Mouse (Mus musculus): ENCODE measurements around the gene Tmem82. TPM values are rescaled to one million over a fixed set of nuclear protein-coding genes. Genes with fewer than 3 reads are reported as not detected.
A peak's percentile ranks its signal among the peaks of the same experiment; 100 is the strongest.
"Not testable (repeated sequence)": the region's sequence is repeated elsewhere in the genome, so short reads cannot be mapped to it uniquely, and the experiment has no call there.

Tmem82 gene
- total RNA-seq, 2 experiments from 2014 or later = 1.1 to 2.8 TPM

GRCm38 (mm10) chr4:141578833-141579232 is 39.6 kb downstream of the Tmem82 start:
- DNase-seq (ENCODE audit: low spot score in 2 of 2) = no peak

DNA sequence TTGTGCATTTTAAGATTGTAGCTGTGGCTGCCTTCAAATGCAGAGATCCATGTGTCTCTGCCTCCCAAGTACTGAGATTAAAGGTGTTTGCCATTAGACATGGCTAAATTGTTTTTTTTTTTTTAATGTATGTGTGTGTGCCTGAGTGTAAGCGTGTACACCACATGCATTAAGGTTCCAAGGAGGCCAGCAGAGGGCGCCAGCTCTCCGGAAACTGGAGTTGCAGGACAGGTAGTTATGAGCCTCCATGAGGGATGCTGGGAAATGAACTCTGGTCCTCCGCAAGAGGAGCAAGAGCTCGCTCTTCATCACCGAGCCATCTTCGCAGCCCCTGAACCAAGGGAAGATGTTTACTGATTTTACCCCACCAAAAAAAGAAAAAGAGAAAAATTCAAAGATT is 41.6 kb downstream of the Tmem82 start:
- no peak for DNase-seq (ENCODE audit: low spot score in 2 of 2)

- no peak for DNase-seq (ENCODE audit: low spot score in 2 of 2)
These were observed 42.0 kb downstream of the Tmem82 start for GRCm38 (mm10) chr4:141576404-141576803.

GRCm38 (mm10) chr4:141574789-141575702 is 43.4 kb downstream of the Tmem82 start:
- peak; percentile 94 to 95 for DNase-seq (ENCODE audit: low spot score in 2 of 2)

GRCm38 (mm10) chr4:141573359-141573966 is 45.0 kb downstream of the Tmem82 start:
- peak in 1 of 2 experiments; percentile 72 for DNase-seq (ENCODE audit: low spot score in 2 of 2)

DNA sequence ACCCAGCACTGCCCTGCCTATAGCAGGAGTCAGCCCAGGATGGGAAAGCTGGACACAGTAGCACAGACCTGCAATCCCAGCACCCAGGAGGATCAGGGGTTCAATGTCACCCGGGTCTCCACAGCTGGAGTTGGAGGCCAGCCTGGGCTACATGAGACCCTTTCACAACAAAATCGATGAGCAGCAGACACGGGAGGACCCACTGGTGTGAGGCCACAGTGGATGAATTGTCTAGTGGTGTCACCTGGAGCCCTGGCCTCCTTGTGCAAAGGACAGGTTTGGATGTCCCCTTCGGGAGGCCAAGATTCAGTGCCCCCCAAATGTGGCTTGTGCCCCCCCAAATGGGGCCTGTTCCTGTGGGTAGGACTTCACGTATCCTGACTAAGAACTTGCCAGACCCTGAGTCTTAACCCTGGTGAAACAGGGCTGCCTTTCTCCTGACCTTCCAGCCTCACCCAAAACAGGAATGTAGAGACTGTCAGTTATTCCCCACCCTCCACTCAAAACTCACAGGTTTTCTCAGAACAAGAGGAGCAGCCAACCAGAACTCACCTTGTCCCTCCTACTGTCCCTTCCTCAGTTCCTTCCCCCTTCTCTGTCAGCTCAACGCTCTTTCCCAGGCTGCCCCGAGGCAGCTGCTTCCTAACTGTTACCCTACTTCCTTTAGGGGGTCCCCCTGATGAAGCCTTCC is 45.6 kb downstream of the Tmem82 start:
- no peak for DNase-seq (ENCODE audit: low spot score in 2 of 2)

DNA sequence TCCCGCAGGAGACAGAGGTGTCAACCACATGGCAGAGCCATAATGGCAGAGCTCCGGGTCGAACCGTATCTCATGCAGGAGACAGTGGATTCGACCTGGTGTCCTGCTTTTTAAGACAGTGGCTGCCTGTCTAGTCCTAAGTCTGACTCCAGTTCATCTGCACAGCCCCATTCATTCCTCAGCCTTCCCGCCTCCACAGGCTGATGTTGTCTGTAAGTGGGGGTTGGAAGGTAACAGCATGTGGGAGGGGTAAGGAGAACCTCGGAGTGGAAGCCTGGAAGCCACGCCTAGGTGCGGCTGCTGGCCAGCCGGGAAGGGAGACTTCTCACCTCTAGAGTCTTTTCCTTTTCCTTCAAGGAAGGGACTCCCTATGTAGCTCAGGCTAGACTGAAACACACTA is 46.5 kb downstream of the Tmem82 start:
- no peak for DNase-seq (ENCODE audit: low spot score in 2 of 2)

GRCm38 (mm10) chr4:141571337-141571739 is 47.1 kb downstream of the Tmem82 start:
- DNase-seq (ENCODE audit: low spot score in 2 of 2) = peak in 1 of 2 experiments; percentile 55

GRCm38 (mm10) chr4:141570821-141571220 is 47.6 kb downstream of the Tmem82 start:
- DNase-seq (ENCODE audit: low spot score in 2 of 2) = no peak

DNA sequence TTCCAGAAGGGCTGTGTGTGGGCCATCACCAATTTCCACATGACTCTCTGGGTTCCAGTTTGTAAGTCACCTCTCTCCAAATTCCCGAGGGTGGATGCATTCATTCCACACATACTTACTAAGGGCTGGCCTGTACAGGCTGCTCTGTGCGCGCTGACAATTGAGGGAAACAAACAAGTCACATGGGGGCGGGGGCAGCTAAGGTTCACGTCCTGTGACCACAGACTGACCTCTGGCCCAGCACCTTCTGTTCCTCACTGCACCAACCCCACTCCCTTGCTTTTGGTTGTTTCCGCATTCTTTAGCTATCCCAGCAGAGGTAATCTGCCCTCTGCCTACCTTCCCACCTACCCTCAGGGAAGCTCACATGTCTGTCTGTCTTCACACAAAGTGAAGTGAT is 48.4 kb downstream of the Tmem82 start:
- DNase-seq (ENCODE audit: low spot score in 2 of 2) = no peak

DNA sequence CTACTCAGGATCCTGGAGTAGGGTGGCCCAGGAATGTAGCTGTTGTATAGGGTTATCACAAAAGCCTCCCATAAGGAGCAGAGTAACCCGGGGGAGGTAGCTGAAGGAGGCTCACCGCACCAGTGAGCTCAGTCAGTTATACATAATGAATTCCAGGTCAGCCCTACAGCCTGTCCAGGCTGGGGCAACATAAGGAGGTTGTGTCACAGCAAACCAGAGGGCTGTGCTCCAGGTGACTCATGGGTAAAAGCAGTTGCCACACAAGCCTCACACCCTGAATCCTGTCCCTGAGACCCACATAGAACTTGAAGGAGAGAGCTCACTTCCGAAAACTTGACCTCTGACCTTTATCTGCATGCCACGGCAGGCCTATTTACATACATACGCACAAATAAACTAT is 49.5 kb downstream of the Tmem82 start:
- DNase-seq (ENCODE audit: low spot score in 2 of 2) = no peak

DNA sequence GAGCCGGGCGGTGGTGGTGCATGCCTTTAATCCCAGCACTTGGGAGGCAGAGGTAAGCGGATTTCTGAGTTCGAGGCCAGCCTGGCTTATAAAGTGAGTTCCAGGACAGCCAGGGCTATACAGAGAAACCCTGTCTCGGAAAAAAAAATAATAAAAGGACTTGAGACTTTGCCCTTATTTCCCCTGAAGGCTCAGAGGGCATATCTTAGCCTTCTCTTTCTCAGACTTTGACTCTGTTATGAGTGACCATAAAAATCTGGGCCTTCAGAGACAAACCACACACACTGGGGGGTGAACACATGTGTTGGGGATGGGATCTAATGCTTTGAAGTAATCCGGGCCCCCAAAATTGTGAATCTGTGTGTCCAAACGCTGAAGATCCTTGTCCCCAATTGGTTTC is 51.3 kb downstream of the Tmem82 start:
- not testable (repeated sequence) for DNase-seq (ENCODE audit: low spot score in 2 of 2)

DNA sequence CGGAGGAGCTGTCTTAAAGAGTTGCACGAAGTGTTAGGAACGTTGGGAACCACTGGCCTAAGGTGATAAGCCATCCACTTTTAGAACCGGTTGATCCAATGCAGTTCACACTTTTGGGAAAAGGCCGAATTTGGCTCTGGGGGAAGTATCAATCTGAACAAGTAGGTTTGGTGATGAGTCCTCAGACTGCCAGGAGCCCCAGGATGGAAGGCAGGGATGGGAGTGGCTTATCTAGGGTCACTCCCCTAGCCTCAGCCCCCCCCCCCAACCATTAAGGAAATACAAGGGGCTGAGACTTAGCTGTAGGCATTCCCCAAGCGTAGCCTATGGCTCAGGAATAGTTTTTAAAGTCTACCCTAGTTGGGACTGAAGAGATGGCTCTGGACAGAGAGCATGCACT is 52.2 kb downstream of the Tmem82 start:
- no peak for DNase-seq (ENCODE audit: low spot score in 2 of 2)

GRCm38 (mm10) chr4:141565325-141565724 is 53.1 kb downstream of the Tmem82 start:
- DNase-seq (ENCODE audit: low spot score in 2 of 2) = no peak

- DNase-seq (ENCODE audit: low spot score in 2 of 2) = no peak
These were observed 53.8 kb downstream of the Tmem82 start for GRCm38 (mm10) chr4:141564660-141565059.

- DNase-seq (ENCODE audit: low spot score in 2 of 2) = no peak
These were observed 54.2 kb downstream of the Tmem82 start for GRCm38 (mm10) chr4:141564209-141564608.

Other genes starting within 250 kb of the Tmem82 start
- gene Clcnka, start 219.9 kb downstream of the Tmem82 start, total RNA-seq (2021) = not detected
- not detected for gene Clcnkb, start 202.6 kb downstream of the Tmem82 start, total RNA-seq (2021)
- gene Hspb7, start 197.9 kb downstream of the Tmem82 start, total RNA-seq (2021) = under 1 TPM; 0.20 to 0.86 TPM
- gene Srarp, start 182.5 kb downstream of the Tmem82 start, total RNA-seq (2021) = under 1 TPM in 1 of 2 experiments, not detected in 1; 0.35 TPM
- gene Zbtb17, start 174.0 kb downstream of the Tmem82 start, total RNA-seq (2021) = 10 to 100 TPM; 18.6 to 20.5 TPM
- 10 to 100 TPM; 49.4 to 53.7 TPM for gene Spen, start 80.0 kb downstream of the Tmem82 start, total RNA-seq (2021)
- gene Fblim1, start 12.5 kb downstream of the Tmem82 start, total RNA-seq (2021) = 10 to 100 TPM in 1 of 2 experiments, 1 to 10 TPM in 1; 6.8 to 13.0 TPM
- 10 to 100 TPM in 1 of 2 experiments, 1 to 10 TPM in 1; 3.5 to 10.3 TPM for gene Slc25a34, start 5.2 kb upstream of the Tmem82 start, total RNA-seq (2021)
- 10 to 100 TPM; 62.9 to 70.8 TPM for gene Plekhm2, start 46.3 kb upstream of the Tmem82 start, total RNA-seq (2021)
- not detected for gene Rsc1a1, start 67.0 kb upstream of the Tmem82 start, total RNA-seq (2021)
- gene Ddi2, start 104.8 kb upstream of the Tmem82 start, total RNA-seq (2021) = 10 to 100 TPM; 52.1 to 71.7 TPM
- gene Agmat, start 128.0 kb upstream of the Tmem82 start, total RNA-seq (2021) = 10 to 100 TPM; 10.4 to 42.7 TPM
- gene Dnajc16, start 172.3 kb upstream of the Tmem82 start, total RNA-seq (2021) = 10 to 100 TPM; 18.5 to 25.8 TPM
- 10 to 100 TPM; 13.1 to 16.1 TPM for gene Casp9, start 175.0 kb upstream of the Tmem82 start, total RNA-seq (2021)
- gene Cela2a, start 207.5 kb upstream of the Tmem82 start, total RNA-seq (2021) = not detected
- not detected for gene Ctrc, start 227.7 kb upstream of the Tmem82 start, total RNA-seq (2021)